Mouse (Mus musculus) hindbrain, embryonic 11.5 days (tissue): ENCODE results near the gene Nckap5. TPM values are rescaled to one million over a fixed set of nuclear protein-coding genes. Genes with fewer than 3 reads are reported as not detected.

Experiments used
- ATAC-seq: fragments of 200-750 bp; cut with Nextera tagmentation; 2 replicates; pipeline ENCODE4 v1.8.0; 2017; ENCODE audit warnings: mild to moderate bottlenecking, moderate TSS enrichment, moderate library complexity; ENCODE audit not compliant: low FRiP score
- DNase-seq: peaks from one replicate; pipeline ENCODE4 v3.0.0-alpha.2; 2015; ENCODE audit warnings: low spot score
- H3K27ac ChIP-seq: fragments of 300-500 bp; sonication (generic); 2 replicates; pipeline ENCODE4 v1.5.1; 2014; ENCODE audit warnings: mild to moderate bottlenecking, low read depth, low read length
- H3K27me3 ChIP-seq: fragments of 300-500 bp; sonication (generic); 2 replicates; pipeline ENCODE4 v1.6.1; 2014; ENCODE audit warnings: mild to moderate bottlenecking, low read length, moderate library complexity, mixed read lengths; ENCODE audit not compliant: control insufficient read depth, insufficient read depth
- H3K36me3 ChIP-seq: fragments of 300-500 bp; sonication (generic); 2 replicates; pipeline ENCODE4 v1.6.1; 2014; ENCODE audit warnings: mild to moderate bottlenecking, low read length, moderate library complexity, mixed read lengths; ENCODE audit not compliant: control insufficient read depth, insufficient read depth
- H3K4me1 ChIP-seq: fragments of 300-500 bp; sonication (generic); replicated peaks from 2 replicates; pipeline ENCODE4 v1.6.1; 2014; ENCODE audit warnings: low read length, mixed read lengths; ENCODE audit not compliant: control insufficient read depth, insufficient read depth
- H3K4me2 ChIP-seq: fragments of 300-500 bp; sonication (generic); replicated peaks from 2 replicates; pipeline ENCODE4 v1.6.1; 2014; ENCODE audit warnings: mild to moderate bottlenecking, low read depth, low read length
- H3K4me3 ChIP-seq: fragments of 300-500 bp; sonication (generic); 2 replicates; pipeline ENCODE4 v1.5.1; 2014; ENCODE audit warnings: low read depth, low read length
- H3K9ac ChIP-seq: fragments of 300-500 bp; sonication (generic); 2 replicates; pipeline ENCODE4 v1.6.1; 2014; ENCODE audit warnings: low read depth, low read length
- H3K9me3 ChIP-seq: fragments of 300-500 bp; sonication (generic); 2 replicates; pipeline ENCODE4 v1.6.1; 2016; ENCODE audit warnings: low read length; ENCODE audit not compliant: control insufficient read depth
- WGBS: fragments of 180-500 bp; shearing (Covaris S2); extraction: QIAGEN DNeasy Blood & Tissue Kit; methylation state at CpG from one replicate; pipeline ENCODE4 v1.1.7; 2014; 5-methylcytosine and 5-hydroxymethylcytosine counted together
- polyA plus RNA-seq: library from polyadenylated mRNA; unstranded; fragments of >200 nt; fragmentation: Nextera tagmentation; extraction: Ambion mirVana; gene quantifications from 2 replicates; pipeline ENCODE4 v1.2.1, GENCODE M21; 2014

Nckap5 gene
- polyA plus RNA-seq, 1 experiment from 2014 or later, result 23.5 TPM

- ATAC-seq, result peak; percentile 67
- H3K27ac ChIP-seq, result peak overlapping the region; percentile 58
These were observed 92.3 kb downstream of the Nckap5 start for GRCm38 (mm10) chr1:126738291-126738640.

DNA sequence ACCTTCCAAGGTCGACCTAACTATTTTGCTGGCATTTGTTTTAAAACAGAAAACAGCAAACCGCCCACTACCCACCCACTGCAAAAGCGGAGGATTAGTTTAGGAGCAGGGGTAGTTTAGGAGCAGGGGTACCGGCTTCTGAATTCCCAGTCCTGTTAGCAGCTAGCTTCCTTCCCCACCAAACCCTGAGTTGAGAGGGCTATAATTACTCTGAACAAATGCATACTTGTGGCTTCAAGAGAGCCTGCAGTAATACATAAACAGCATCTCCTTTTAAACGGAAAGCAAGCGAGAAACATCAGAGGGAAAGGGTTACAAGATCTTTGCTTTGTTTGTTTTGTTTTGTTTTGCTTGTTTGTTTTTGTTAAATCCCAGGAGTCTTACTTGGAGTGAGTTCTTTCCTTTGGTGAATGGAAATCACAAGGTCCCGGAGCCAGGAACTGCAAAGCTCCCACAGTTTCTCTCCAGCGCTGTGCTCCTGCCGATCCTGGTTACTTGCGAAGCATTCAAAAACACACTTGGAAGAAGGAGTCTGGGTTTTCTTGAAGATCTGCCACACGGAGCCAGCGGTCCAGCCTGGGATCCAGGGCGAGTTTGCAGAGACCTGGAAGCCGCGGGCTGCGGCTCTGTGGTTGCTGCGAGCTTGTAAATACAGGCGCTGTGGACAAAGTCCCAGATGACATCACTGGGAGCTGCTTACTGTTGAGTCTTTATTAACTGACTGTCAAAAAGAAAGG, 92.9 kb downstream of the Nckap5 start:
- Histone ChIP-seq H3K36me3 (no peaks in the 10 kb centered on the region), H3K27ac (peak overlapping the region; percentile 58; the same call in 1 of the 2 replicates), H3K4me3 (peak overlapping the region; percentile 45), H3K4me1 (no peaks in the 10 kb centered on the region), H3K9ac (peak overlapping the region; percentile 77), H3K9me3 (no peaks in the 10 kb centered on the region), H3K4me2 (peak overlapping the region; percentile 55), H3K27me3 (no peaks in the 10 kb centered on the region)
- 4% methylated on average over 18 of the region's 18 CpGs for WGBS
- ATAC-seq (peak; percentile 80), DNase-seq (peak; percentile 63)

More at GRCm38 (mm10) chr1:126738291-126738640, 92.3 kb downstream of the Nckap5 start:
- H3K4me3 ChIP-seq, result peak overlapping the region; percentile 45
- no peak for DNase-seq
- H3K9ac ChIP-seq, result peak overlapping the region; percentile 77
- whole genome bisulfite sequencing, result 2% methylated on average over 12 of the region's 12 CpGs
- no peaks in the 10 kb centered on the region for H3K9me3 ChIP-seq
- H3K36me3 ChIP-seq, result no peaks in the 10 kb centered on the region
- H3K4me1 ChIP-seq, result no peaks in the 10 kb centered on the region
- no peaks in the 10 kb centered on the region for H3K27me3 ChIP-seq
- H3K4me2 ChIP-seq, result peak overlapping the region; percentile 55

DNA sequence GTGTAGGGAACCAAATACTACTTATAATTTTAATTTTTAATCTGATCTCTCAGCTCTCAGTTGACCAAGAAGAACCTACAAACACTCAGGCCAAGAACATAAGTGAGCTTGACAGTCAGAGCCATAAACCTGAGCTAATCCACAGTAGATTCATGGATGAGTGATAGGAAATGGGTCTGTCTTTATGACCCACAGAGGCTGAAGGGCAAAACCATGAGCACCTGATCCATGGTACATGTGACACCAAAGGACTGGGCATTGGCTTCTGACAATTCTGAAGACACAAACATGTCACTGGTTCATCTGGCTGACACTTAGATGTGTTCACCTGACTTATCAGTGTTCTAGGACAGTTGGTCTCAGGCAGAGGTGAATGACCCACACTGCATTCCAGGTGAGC, 98.9 kb downstream of the Nckap5 start:
- H3K27me3 ChIP-seq, result no peaks in the 10 kb centered on the region
- no peaks in the 10 kb centered on the region for H3K4me1 ChIP-seq
- DNase-seq, result no peak
- ATAC-seq, result no peak
- no peak overlapping the region for H3K27ac ChIP-seq
- no peaks in the 10 kb centered on the region for H3K36me3 ChIP-seq
- H3K4me2 ChIP-seq, result no peak overlapping the region
- H3K4me3 ChIP-seq, result no peak overlapping the region
- no peak overlapping the region for H3K9ac ChIP-seq
- H3K9me3 ChIP-seq, result no peaks in the 10 kb centered on the region

DNA sequence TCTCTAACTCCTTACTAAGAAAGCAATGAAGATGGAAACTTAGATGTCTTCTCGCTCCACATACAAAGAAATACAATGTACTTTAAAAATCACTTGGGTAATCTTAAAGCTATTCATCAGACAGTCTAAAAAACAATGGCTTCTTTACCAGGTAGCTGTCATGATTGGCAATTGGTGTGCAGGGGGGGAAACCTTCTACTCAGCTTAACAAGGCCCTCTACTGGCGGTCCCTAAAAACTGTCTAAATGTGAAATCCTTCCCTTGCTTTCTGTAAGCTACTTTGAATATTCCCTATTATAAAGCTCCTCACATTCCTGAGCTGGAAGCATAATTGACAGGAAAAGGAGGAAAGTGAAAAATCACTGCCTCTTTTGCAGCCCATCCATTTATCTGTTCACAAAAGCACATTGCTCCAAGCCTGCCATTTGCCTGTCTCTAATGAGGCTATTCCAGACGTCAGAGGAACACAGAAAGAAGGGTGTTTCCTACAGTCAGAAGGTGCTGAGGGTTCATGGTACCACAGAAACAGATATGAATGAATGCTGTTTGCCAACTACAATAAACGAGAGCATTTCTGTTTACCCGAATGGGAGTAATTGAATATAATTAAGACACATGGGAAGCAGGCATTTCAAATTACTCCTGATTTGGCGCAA, 104.1 kb downstream of the Nckap5 start:
- H3K4me2 ChIP-seq, result no peak overlapping the region
- no peaks in the 10 kb centered on the region for H3K4me1 ChIP-seq
- H3K27ac ChIP-seq, result no peak overlapping the region
- no peak overlapping the region for H3K9ac ChIP-seq
- no peaks in the 10 kb centered on the region for H3K27me3 ChIP-seq
- no peaks in the 10 kb centered on the region for H3K36me3 ChIP-seq
- 47% methylated on average over 6 of the region's 6 CpGs for WGBS
- H3K9me3 ChIP-seq, result no peaks in the 10 kb centered on the region
- ATAC-seq, result peak; percentile 58
- H3K4me3 ChIP-seq, result no peak overlapping the region
- peak; percentile 56 for DNase-seq

GRCm38 (mm10) chr1:126725628-126726367, 104.8 kb downstream of the Nckap5 start:
- Histone ChIP-seq H3K27me3 (no peaks in the 10 kb centered on the region), H3K27ac (peak overlapping the region; percentile 4; the same call in 1 of the 2 replicates), H3K4me3 (no peak overlapping the region), H3K9ac (no peak overlapping the region), H3K4me1 (no peaks in the 10 kb centered on the region), H3K4me2 (no peak overlapping the region), H3K9me3 (no peaks in the 10 kb centered on the region), H3K36me3 (no peaks in the 10 kb centered on the region)
- ATAC-seq, result peak; percentile 53; the same call in 1 of the 2 replicates
- WGBS, result 61% methylated on average over 9 of the region's 9 CpGs
- DNase-seq, result no peak

DNA sequence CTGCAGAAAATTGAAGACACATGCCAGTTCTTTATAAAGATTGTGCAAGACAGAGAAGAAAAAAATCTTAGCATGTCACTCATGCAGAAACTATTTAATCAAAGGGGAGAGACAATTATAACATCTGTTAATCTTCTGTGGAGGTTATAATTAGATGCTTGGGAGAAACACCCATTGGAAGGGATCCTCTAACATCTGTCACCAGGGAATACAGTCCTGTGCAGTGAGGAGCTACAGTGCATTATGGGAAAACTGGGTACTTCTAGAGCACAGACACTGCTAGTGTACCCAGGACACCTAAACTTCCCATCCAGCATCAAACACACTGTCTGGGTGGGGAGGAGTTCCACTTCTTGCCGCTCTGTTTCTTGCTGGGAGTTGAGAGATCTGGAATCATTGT, 108.7 kb downstream of the Nckap5 start:
- no peak for ATAC-seq
- 100% methylated on average over 1 of the region's 1 CpGs for WGBS
- no peaks in the 10 kb centered on the region for H3K9me3 ChIP-seq
- no peak for DNase-seq
- no peak overlapping the region for H3K9ac ChIP-seq
- no peak overlapping the region for H3K4me2 ChIP-seq
- no peak overlapping the region for H3K4me3 ChIP-seq
- H3K36me3 ChIP-seq, result no peaks in the 10 kb centered on the region
- H3K27me3 ChIP-seq, result no peaks in the 10 kb centered on the region
- H3K27ac ChIP-seq, result no peak overlapping the region
- H3K4me1 ChIP-seq, result no peaks in the 10 kb centered on the region

GRCm38 (mm10) chr1:126719733-126720348, 110.8 kb downstream of the Nckap5 start:
- Histone ChIP-seq H3K27ac (no peak overlapping the region), H3K27me3 (no peaks in the 10 kb centered on the region), H3K36me3 (no peaks in the 10 kb centered on the region), H3K9ac (no peak overlapping the region), H3K4me1 (no peaks in the 10 kb centered on the region), H3K4me3 (no peak overlapping the region), H3K4me2 (no peak overlapping the region), H3K9me3 (no peaks in the 10 kb centered on the region)
- DNase-seq, result no peak
- ATAC-seq, result no peak
- 76% methylated on average over 5 of the region's 5 CpGs for WGBS

DNA sequence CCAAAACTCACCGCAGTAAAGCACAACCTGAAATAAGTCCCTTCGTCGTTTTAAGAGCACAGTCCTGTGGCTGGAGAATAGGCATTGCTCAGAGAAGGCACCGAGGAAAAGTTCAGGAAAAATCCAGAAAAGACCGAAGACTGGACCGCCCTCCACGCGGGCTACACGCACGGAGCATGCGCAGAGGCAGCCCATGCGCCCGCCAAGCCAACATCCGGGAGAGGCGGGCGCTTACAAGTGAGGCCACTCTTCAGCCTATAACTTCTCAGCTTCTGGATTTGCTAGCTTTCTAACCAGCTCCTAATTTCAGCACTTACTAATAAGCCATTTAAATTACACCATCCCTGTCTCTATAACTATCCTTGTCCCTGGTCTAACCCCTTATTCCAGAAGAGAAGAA, 124.0 kb downstream of the Nckap5 start:
- no peaks in the 10 kb centered on the region for H3K4me1 ChIP-seq
- no peaks in the 10 kb centered on the region for H3K27me3 ChIP-seq
- H3K9me3 ChIP-seq, result no peaks in the 10 kb centered on the region
- H3K9ac ChIP-seq, result no peak overlapping the region
- no peak overlapping the region for H3K4me2 ChIP-seq
- no peaks in the 10 kb centered on the region for H3K36me3 ChIP-seq
- no peak overlapping the region for H3K4me3 ChIP-seq
- no peak for ATAC-seq
- H3K27ac ChIP-seq, result no peak overlapping the region
- WGBS, result 96% methylated on average over 16 of the region's 16 CpGs
- DNase-seq, result no peak
